Mouse (Mus musculus) thymus, adult 2 months (tissue): Measurements from ENCODE around the gene Cdkl2. TPM values are rescaled to one million over a fixed set of nuclear protein-coding genes. Genes with fewer than 3 reads are reported as not detected.
A peak's percentile ranks its signal among the peaks of the same experiment; 100 is the strongest.

ENCODE experiments used
- DNase-seq: peaks from one replicate; pipeline ENCODE4 v3.0.0; 2021
- H3K27ac ChIP-seq: fragments of 200-500 bp; 2 replicates; pipeline ENCODE4 v1.5.1; 2012; ENCODE audit warnings: low read length, control low read depth; ENCODE audit not compliant: control insufficient read depth, insufficient read depth
- H3K27me3 ChIP-seq: fragments of 200-500 bp; 2 replicates; pipeline ENCODE4 v1.6.1; 2012; ENCODE audit warnings: mild to moderate bottlenecking, low read length, moderate library complexity, mixed read lengths; ENCODE audit not compliant: control insufficient read depth, insufficient read depth
- H3K36me3 ChIP-seq: fragments of 200-500 bp; 2 replicates; pipeline ENCODE4 v1.6.1; 2012; ENCODE audit warnings: mild to moderate bottlenecking, low read length, moderate library complexity; ENCODE audit not compliant: control insufficient read depth, insufficient read depth
- H3K4me1 ChIP-seq: fragments of 200-500 bp; replicated peaks from 2 replicates; pipeline ENCODE4 v1.6.1; 2012; ENCODE audit warnings: low read length; ENCODE audit not compliant: control insufficient read depth, insufficient read depth
- H3K4me3 ChIP-seq: fragments of 200-500 bp; 2 replicates; pipeline ENCODE4 v1.5.1; 2012; ENCODE audit warnings: mild to moderate bottlenecking, low read length, control low read depth, moderate library complexity; ENCODE audit not compliant: control insufficient read depth, insufficient read depth
- CTCF ChIP-seq: fragments of 200-500 bp; IDR thresholded peaks from 2 replicates; pipeline ENCODE4 v1.5.1; 2012; ENCODE audit warnings: mild to moderate bottlenecking, control low read depth, low read length, moderate library complexity, borderline replicate concordance; ENCODE audit not compliant: control insufficient read depth, poor library complexity, insufficient read depth; ENCODE audit errors: extremely low read depth
- POLR2A ChIP-seq: fragments of 200-500 bp; IDR thresholded peaks from 2 replicates; pipeline ENCODE4 v1.6.1; 2012; ENCODE audit warnings: mild to moderate bottlenecking, low read length, control low read depth, moderate library complexity; ENCODE audit not compliant: control insufficient read depth, poor library complexity, insufficient read depth; ENCODE audit errors: extremely low read depth
- WGBS: fragments of 180-500 bp; shearing (Covaris S2); methylation state at CpG from one replicate; pipeline ENCODE4 v1.1.7; 2018; 5-methylcytosine and 5-hydroxymethylcytosine counted together
- polyA plus RNA-seq: library from polyadenylated mRNA; depleted of rRNA; stranded (reverse); fragments of >200 nt; gene quantifications from 2 replicates; pipeline ENCODE4 v1.2.3, GENCODE M21; 2012

The Cdkl2 gene
- polyA plus RNA-seq, 1 experiment, result 1.0 TPM

DNA sequence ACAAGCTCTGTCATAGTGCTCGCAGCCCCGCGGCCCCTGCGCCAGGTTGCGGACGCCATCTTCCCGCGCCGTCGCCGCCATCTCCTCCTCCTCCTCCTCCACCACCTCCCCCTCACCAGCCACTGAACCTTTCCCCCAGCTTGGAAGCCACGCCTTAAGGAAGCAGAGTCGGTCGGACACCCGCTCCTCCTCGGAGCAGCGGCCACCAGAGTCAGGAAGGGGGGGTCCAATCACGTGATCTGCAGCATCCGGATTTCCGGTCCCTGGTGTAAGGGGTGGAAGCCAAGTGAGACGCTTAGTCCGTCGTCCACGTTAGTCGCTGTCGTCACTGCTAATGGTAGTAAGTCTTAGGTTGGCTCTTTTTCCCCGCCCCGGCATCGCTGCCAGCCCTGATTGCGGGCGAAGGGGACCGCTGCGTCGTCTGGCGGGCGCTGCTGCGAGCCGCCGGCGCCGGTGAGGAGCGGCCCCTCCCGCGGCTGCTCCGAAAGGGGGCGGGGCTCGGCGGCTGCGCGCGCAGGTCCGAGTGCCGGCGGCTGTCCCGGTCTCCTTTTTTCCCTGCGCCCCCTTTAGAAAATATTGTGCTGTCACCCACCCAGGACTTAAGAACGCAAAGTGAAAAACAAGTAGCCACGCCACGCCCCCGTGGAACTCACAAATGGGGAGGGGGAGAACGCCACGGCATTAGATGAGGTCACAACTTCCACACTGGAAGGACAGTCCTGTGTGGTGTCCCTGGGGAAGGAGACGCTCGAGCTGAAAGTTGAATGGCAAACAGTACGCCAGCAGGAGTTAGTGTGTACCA, 80.8 kb downstream of the Cdkl2 start, which contains the start of gene Rchy1:
Rchy1 (minus strand) TSS at position 430 of the 802 bp plus-strand sequence.
- H3K27me3 ChIP-seq, result no peaks in the 10 kb centered on the region
- peak; percentile 94 for DNase-seq
- H3K4me1 ChIP-seq, result peaks cover 6% of the 10 kb centered on the region
- peak within 1 kb of the TSS; percentile 89 for H3K27ac ChIP-seq
- H3K4me3 ChIP-seq, result peak within 1 kb of the TSS; percentile 80
- no peaks in the 10 kb centered on the region for H3K36me3 ChIP-seq
- TF ChIP-seq POLR2A (peak; percentile 66), CTCF (peak; percentile 51)
- under 1% methylated on average over 65 of the region's 65 CpGs for WGBS

DNA sequence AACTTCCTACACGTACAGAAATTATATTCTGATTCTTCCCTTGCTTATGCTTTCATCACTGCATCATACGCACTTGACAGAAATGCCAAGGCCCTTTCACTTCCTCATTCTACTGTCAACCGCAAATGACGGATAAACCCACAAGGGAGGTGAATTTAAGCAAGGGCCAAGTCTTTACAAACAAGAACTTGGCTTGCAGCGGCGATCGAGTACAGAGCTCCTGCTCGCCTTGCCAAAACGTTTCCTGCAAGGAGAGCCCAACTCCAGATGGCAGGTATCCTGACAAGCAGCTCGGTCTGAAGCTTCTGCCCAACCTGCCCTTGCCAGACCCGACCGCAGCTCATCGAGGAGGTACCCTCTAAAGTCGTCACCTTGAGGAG, 81.4 kb downstream of the Cdkl2 start:
- DNase-seq, result no peak
- H3K36me3 ChIP-seq, result no peaks in the 10 kb centered on the region; the same call in 1 of the 2 replicates
- peak overlapping the region; percentile 89 for H3K27ac ChIP-seq
- peaks cover 6% of the 10 kb centered on the region for H3K4me1 ChIP-seq
- H3K27me3 ChIP-seq, result no peaks in the 10 kb centered on the region
- under 1% methylated on average over 14 of the region's 14 CpGs for WGBS
- H3K4me3 ChIP-seq, result peak overlapping the region; percentile 80
- no peak for TF ChIP-seq POLR2A
- no peak for TF ChIP-seq CTCF

DNA sequence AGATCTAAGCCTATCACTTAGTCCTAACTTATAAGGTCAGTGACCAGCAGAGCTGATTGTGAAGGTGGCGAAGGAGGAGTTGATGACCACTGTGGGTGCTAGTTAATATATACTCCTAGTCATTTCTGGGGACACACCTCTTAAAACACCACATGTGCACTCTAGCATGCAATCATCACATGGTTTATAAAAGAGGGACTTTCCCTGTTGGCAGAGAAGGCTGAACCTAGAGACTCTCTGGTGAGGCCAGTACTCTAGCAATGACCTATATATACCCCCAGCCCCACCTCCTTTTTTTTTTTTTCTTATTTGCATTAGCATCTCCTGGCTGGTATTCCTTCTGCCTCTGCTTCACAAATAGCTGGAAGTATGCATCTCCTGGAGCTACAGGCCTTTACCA, 82.3 kb downstream of the Cdkl2 start:
- no peaks in the 10 kb centered on the region for H3K27me3 ChIP-seq
- no peak overlapping the region for H3K27ac ChIP-seq
- H3K4me3 ChIP-seq, result no peak overlapping the region
- peaks cover 6% of the 10 kb centered on the region for H3K4me1 ChIP-seq
- WGBS, result 98% methylated on average over 1 of the region's 1 CpGs
- no peak for DNase-seq
- peaks cover 7% of the 10 kb centered on the region for H3K36me3 ChIP-seq
- no peak for TF ChIP-seq CTCF
- no peak for TF ChIP-seq POLR2A

DNA sequence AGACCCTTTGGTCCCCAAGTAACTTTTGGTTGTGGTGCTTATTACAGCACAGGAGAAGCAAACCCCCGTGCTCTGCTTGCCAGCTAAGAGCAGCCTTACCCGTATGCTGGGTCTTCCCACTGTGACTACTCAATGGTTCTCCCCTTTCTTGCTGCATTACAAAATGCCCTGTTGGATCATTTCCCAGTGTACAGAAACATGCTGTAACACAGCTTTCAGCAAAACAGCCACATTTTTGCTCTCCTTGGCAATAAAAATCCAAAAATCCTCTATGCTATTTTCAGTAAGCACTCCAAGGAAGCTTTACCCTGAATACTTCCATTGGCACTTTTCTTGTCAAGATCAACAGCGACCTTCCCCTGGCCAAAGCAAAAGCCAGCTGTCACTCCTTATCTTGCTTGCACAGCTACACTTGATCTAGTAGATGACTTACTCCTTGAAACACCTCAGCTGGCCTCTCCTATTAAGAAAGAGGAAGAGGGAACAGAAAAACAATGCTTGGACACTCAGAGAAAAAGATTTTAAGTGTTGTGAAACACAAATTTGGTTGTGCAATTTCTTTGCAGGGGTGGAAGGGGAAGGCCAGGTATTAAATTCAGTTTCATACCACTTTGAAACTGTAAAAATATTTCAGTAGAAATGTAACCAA, 83.0 kb downstream of the Cdkl2 start:
- WGBS, result 45% methylated on average over 3 of the region's 3 CpGs
- H3K4me1 ChIP-seq, result peaks cover 6% of the 10 kb centered on the region
- no peak for TF ChIP-seq CTCF
- no peak for TF ChIP-seq POLR2A
- H3K36me3 ChIP-seq, result peaks cover 11% of the 10 kb centered on the region
- no peak overlapping the region for H3K4me3 ChIP-seq
- peak overlapping the region; percentile 42; the same call in 1 of the 2 replicates for H3K27ac ChIP-seq
- H3K27me3 ChIP-seq, result no peaks in the 10 kb centered on the region
- no peak for DNase-seq

DNA sequence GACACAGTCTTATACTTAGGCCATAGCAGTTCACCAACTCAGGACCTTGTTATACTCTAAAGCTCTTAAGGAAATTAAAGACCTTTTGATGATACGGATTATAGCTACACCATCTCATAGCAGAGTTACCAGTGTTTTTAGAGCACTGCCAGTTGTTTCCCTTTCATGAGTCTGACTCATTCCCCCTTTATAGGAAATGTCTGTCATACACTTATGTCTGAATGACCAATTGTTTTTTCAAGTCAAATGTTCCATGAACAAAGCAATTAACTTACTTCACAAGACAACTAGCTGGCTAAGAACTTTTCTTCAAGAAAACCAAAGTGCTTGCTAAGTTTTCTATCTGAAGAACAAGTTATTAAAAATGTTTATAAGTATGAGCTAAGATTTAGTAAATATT, 83.7 kb downstream of the Cdkl2 start:
- Histone ChIP-seq H3K27me3 (no peaks in the 10 kb centered on the region), H3K36me3 (peaks cover 16% of the 10 kb centered on the region), H3K4me3 (no peak overlapping the region), H3K4me1 (peaks cover 6% of the 10 kb centered on the region), H3K27ac (no peak overlapping the region)
- TF ChIP-seq POLR2A (no peak), CTCF (no peak)
- 86% methylated on average over 1 of the region's 1 CpGs for WGBS
- no peak for DNase-seq

DNA sequence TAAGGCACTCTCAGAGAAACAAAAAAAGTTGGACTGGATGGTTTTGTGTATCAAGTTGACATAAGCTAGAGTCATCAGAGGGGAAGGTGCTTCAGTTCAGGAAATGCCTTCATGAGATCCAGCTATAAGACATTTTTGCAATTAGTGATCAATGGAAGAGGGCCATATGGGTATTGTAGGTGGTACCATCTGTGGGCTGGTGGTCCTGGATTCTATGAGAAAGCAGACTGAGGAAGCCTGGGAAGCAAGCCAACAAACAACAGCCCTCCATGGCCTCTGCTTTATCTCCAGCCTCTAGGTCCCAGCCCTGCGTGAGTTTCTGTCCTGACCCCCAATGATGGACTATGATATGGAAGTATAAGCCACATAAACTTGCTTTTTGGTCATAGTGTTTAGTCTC, 84.6 kb downstream of the Cdkl2 start:
- no peak overlapping the region for H3K4me3 ChIP-seq
- DNase-seq, result no peak
- no peaks in the 10 kb centered on the region for H3K27me3 ChIP-seq
- H3K4me1 ChIP-seq, result peaks cover 6% of the 10 kb centered on the region
- TF ChIP-seq CTCF, result no peak
- no peak for TF ChIP-seq POLR2A
- 100% methylated on average over 1 of the region's 1 CpGs for WGBS
- peaks cover 24% of the 10 kb centered on the region for H3K36me3 ChIP-seq
- H3K27ac ChIP-seq, result no peak overlapping the region
